Mouse (Mus musculus) testis, adult 2 months (tissue): ENCODE results near the gene Ift52.

Experiments used
- CTCF ChIP-seq: fragments of 200-500 bp; IDR thresholded peaks from 2 replicates; pipeline ENCODE4 v1.5.1; 2012; ENCODE audit warnings: low read depth, mild to moderate bottlenecking, inconsistent platforms, low read length, moderate library complexity; ENCODE audit not compliant: control insufficient read depth, insufficient read depth, insufficient replicate concordance
- POLR2A ChIP-seq: fragments of 200-500 bp; IDR thresholded peaks from 2 replicates; pipeline ENCODE4 v1.6.1; 2012; ENCODE audit warnings: low read depth, mild to moderate bottlenecking, inconsistent platforms, low read length, moderate library complexity; ENCODE audit not compliant: control insufficient read depth

DNA sequence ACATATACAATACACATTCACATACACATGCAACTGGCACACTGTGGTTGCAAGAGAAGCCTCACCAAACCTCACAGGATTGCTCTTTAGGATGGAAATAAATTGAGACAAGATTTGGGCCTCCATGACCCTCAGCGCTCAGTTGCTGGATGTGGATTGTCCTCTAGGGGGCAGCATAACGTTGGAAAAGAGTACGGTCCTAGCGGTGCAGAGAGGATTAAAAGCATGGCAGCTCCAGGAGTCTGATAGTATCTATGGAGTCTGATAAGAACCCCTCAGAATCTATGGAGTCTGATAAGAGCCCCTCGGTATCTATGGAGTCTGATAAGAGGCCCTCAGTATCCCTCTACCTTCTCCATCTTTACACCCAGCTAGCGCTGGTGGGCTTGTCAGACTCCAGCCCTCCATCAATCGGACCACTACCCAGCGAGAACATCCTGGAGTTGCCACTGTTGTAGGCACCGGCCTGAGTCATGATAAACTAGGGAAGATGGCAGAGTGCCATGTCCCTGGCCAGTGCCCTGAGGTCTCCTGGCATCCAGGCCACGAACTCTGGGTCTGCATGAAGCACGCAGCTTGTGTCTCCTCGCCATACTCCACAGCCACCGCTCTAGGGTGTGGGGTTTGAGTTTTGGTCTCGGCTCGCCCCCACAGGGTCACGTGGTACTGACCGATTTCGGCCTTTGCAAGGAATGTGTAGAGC lies 18.5 kb upstream of the Ift52 start:
- peak; percentile 84; the same call in 1 of the 2 replicates for TF ChIP-seq CTCF
- TF ChIP-seq POLR2A = no peak
